Mouse (Mus musculus) heart, embryonic 15.5 days (tissue): Measurements from ENCODE around the gene Smg1. TPM values are rescaled to one million over a fixed set of nuclear protein-coding genes. Genes with fewer than 3 reads are reported as not detected.
A peak's percentile ranks its signal among the peaks of the same experiment; 100 is the strongest.

Source experiments
- ATAC-seq: fragments of 200-750 bp; cut with Nextera tagmentation; replicated peaks from 2 replicates; pipeline ENCODE4 v1.8.0; 2017; ENCODE audit warnings: low read depth, moderate TSS enrichment; ENCODE audit not compliant: insufficient number of reproducible peaks, insufficient read depth, low FRiP score
- H3K27ac ChIP-seq: fragments of 300-500 bp; sonication (generic); 2 replicates; pipeline ENCODE4 v1.5.1; 2015; ENCODE audit warnings: mild to moderate bottlenecking, inconsistent platforms
- H3K27me3 ChIP-seq: fragments of 300-500 bp; sonication (generic); 2 replicates; pipeline ENCODE4 v1.6.1; 2015; ENCODE audit warnings: inconsistent platforms
- H3K36me3 ChIP-seq: fragments of 300-500 bp; sonication (generic); 2 replicates; pipeline ENCODE4 v1.6.1; 2015; ENCODE audit warnings: mild to moderate bottlenecking, inconsistent platforms
- H3K4me1 ChIP-seq: fragments of 300-500 bp; sonication (generic); replicated peaks from 2 replicates; pipeline ENCODE4 v1.6.1; 2015; ENCODE audit warnings: inconsistent platforms
- H3K4me2 ChIP-seq: fragments of 300-500 bp; sonication (generic); 2 replicates; pipeline ENCODE4 v1.6.1; 2015; ENCODE audit warnings: inconsistent platforms, mild to moderate bottlenecking, moderate library complexity
- H3K4me3 ChIP-seq: fragments of 300-500 bp; sonication (generic); 2 replicates; pipeline ENCODE4 v1.5.1; 2015; ENCODE audit warnings: mild to moderate bottlenecking, inconsistent platforms
- H3K9ac ChIP-seq: fragments of 300-500 bp; sonication (generic); 2 replicates; pipeline ENCODE4 v1.6.1; 2015; ENCODE audit warnings: mild to moderate bottlenecking, inconsistent platforms
- H3K9me3 ChIP-seq: fragments of 300-500 bp; sonication (generic); replicated peaks from 2 replicates; pipeline ENCODE4 v1.6.1; 2016; ENCODE audit warnings: inconsistent platforms
- WGBS: fragments of 180-500 bp; shearing (Covaris S2); methylation state at CpG from one replicate; pipeline ENCODE4 v1.1.7; 2015; ENCODE audit warnings: mixed read lengths; 5-methylcytosine and 5-hydroxymethylcytosine counted together
- polyA plus RNA-seq: library from polyadenylated mRNA; unstranded; fragments of >200 nt; fragmentation: Nextera tagmentation; extraction: Ambion mirVana; gene quantifications from 2 replicates; pipeline ENCODE4 v1.2.1, GENCODE M21; 2015

Smg1 gene
- polyA plus RNA-seq, 1 experiment from 2014 or later, result 13.1 TPM

GRCm38 (mm10) chr7:118118426-118118825, 125.0 kb downstream of the Smg1 start:
- no peak for ATAC-seq
- peaks cover 55% of the 10 kb centered on the region for H3K36me3 ChIP-seq
- H3K4me3 ChIP-seq, result no peak overlapping the region
- peaks cover 20% of the 10 kb centered on the region for H3K4me1 ChIP-seq
- no peak overlapping the region for H3K4me2 ChIP-seq
- H3K27me3 ChIP-seq, result no peaks in the 10 kb centered on the region
- H3K9me3 ChIP-seq, result no peaks in the 10 kb centered on the region
- H3K9ac ChIP-seq, result no peak overlapping the region
- 78% methylated on average over 3 of the region's 3 CpGs for WGBS
- no peak overlapping the region for H3K27ac ChIP-seq

- Histone ChIP-seq H3K36me3 (peaks cover 58% of the 10 kb centered on the region), H3K27me3 (no peaks in the 10 kb centered on the region), H3K4me3 (no peak overlapping the region), H3K9ac (no peak overlapping the region), H3K4me1 (peaks cover 27% of the 10 kb centered on the region), H3K4me2 (no peak overlapping the region), H3K9me3 (no peaks in the 10 kb centered on the region), H3K27ac (0 out of 2 replicates have a peak overlapping the region, but pooled peaks have one; percentile 26)
- WGBS, result 60% methylated on average over 4 of the region's 4 CpGs
- no peak for ATAC-seq
Measured at GRCm38 (mm10) chr7:118117539-118118210, 125.8 kb downstream of the Smg1 start.

- Histone ChIP-seq H3K9me3 (no peaks in the 10 kb centered on the region), H3K9ac (peak overlapping the region; percentile 69), H3K4me3 (peak overlapping the region; percentile 68), H3K4me2 (peak overlapping the region; percentile 83), H3K36me3 (peaks cover 60% of the 10 kb centered on the region), H3K4me1 (peaks cover 34% of the 10 kb centered on the region), H3K27me3 (no peaks in the 10 kb centered on the region), H3K27ac (0 out of 2 replicates have a peak overlapping the region, but pooled peaks have one; percentile 26)
- no peak for ATAC-seq
- 21% methylated on average over 8 of the region's 8 CpGs for WGBS
Measured at GRCm38 (mm10) chr7:118116787-118117538, 126.5 kb downstream of the Smg1 start.

GRCm38 (mm10) chr7:118115877-118116568, 127.4 kb downstream of the Smg1 start, which contains the start of gene Rps15a:
Gene Rps15a, minus strand, starts transcription at chr7:118116188.
- peaks cover 63% of the 10 kb centered on the region for H3K36me3 ChIP-seq
- peak within 1 kb of the TSS; percentile 86 for H3K4me2 ChIP-seq
- no peaks in the 10 kb centered on the region for H3K9me3 ChIP-seq
- no peaks in the 10 kb centered on the region for H3K27me3 ChIP-seq
- peak within 1 kb of the TSS; percentile 91 for H3K9ac ChIP-seq
- peaks cover 43% of the 10 kb centered on the region for H3K4me1 ChIP-seq
- ATAC-seq, result peak; percentile 78
- peak within 1 kb of the TSS; percentile 68 for H3K4me3 ChIP-seq
- peak within 1 kb of the TSS; percentile 88 for H3K27ac ChIP-seq
- under 1% methylated on average over 40 of the region's 40 CpGs for WGBS

GRCm38 (mm10) chr7:118115533-118115876, 128.0 kb downstream of the Smg1 start:
- peak overlapping the region; percentile 68 for H3K4me3 ChIP-seq
- H3K9ac ChIP-seq, result peak overlapping the region; percentile 91
- peaks cover 63% of the 10 kb centered on the region for H3K36me3 ChIP-seq
- H3K27me3 ChIP-seq, result no peaks in the 10 kb centered on the region
- WGBS, result 0% methylated on average over 20 of the region's 20 CpGs
- ATAC-seq, result peak; percentile 40
- peak overlapping the region; percentile 88 for H3K27ac ChIP-seq
- H3K4me2 ChIP-seq, result peak overlapping the region; percentile 86
- peaks cover 43% of the 10 kb centered on the region for H3K4me1 ChIP-seq
- no peaks in the 10 kb centered on the region for H3K9me3 ChIP-seq

- H3K27ac ChIP-seq, result no peak overlapping the region
Measured at GRCm38 (mm10) chr7:118113541-118114297, 129.8 kb downstream of the Smg1 start.

GRCm38 (mm10) chr7:118111128-118111527, 132.3 kb downstream of the Smg1 start:
- no peak for ATAC-seq
- H3K4me3 ChIP-seq, result no peak overlapping the region
- H3K9ac ChIP-seq, result no peak overlapping the region

More at GRCm38 (mm10) chr7:118113541-118114297, 129.8 kb downstream of the Smg1 start:
- ATAC-seq, result no peak
- peaks cover 43% of the 10 kb centered on the region for H3K4me1 ChIP-seq
- H3K4me2 ChIP-seq, result peak overlapping the region; percentile 86
- 58% methylated on average over 5 of the region's 5 CpGs for WGBS
- peaks cover 63% of the 10 kb centered on the region for H3K36me3 ChIP-seq
- no peaks in the 10 kb centered on the region for H3K9me3 ChIP-seq
- peak overlapping the region; percentile 91; the same call in 1 of the 2 replicates for H3K9ac ChIP-seq
- H3K4me3 ChIP-seq, result peak overlapping the region; percentile 68
- H3K27me3 ChIP-seq, result no peaks in the 10 kb centered on the region

GRCm38 (mm10) chr7:118107671-118108070, 135.8 kb downstream of the Smg1 start:
- 69% methylated on average over 1 of the region's 1 CpGs for WGBS
- H3K36me3 ChIP-seq, result peaks cover 79% of the 10 kb centered on the region
- H3K4me1 ChIP-seq, result peaks cover 16% of the 10 kb centered on the region
- no peak for ATAC-seq
- no peaks in the 10 kb centered on the region for H3K27me3 ChIP-seq
- no peak overlapping the region for H3K4me2 ChIP-seq
- no peak overlapping the region for H3K27ac ChIP-seq
- H3K4me3 ChIP-seq, result no peak overlapping the region
- H3K9me3 ChIP-seq, result no peaks in the 10 kb centered on the region
- H3K9ac ChIP-seq, result no peak overlapping the region

More at GRCm38 (mm10) chr7:118111128-118111527, 132.3 kb downstream of the Smg1 start:
- H3K27me3 ChIP-seq, result no peaks in the 10 kb centered on the region
- 0 out of 2 replicates have a peak overlapping the region, but pooled peaks have one; percentile 3 for H3K4me2 ChIP-seq
- no peaks in the 10 kb centered on the region for H3K9me3 ChIP-seq
- peaks cover 82% of the 10 kb centered on the region for H3K36me3 ChIP-seq
- WGBS, result 72% methylated on average over 3 of the region's 3 CpGs
- peaks cover 41% of the 10 kb centered on the region for H3K4me1 ChIP-seq
- H3K27ac ChIP-seq, result no peak overlapping the region

GRCm38 (mm10) chr7:118104458-118105052, 138.9 kb downstream of the Smg1 start:
- no peak for ATAC-seq
- no peak overlapping the region for H3K9ac ChIP-seq
- no peak overlapping the region for H3K4me3 ChIP-seq
- peaks cover 49% of the 10 kb centered on the region for H3K36me3 ChIP-seq
- no peaks in the 10 kb centered on the region for H3K27me3 ChIP-seq
- no peak overlapping the region for H3K4me2 ChIP-seq
- 70% methylated on average over 5 of the region's 5 CpGs for WGBS
- no peaks in the 10 kb centered on the region; the same call in 1 of the 2 replicates for H3K4me1 ChIP-seq
- no peaks in the 10 kb centered on the region for H3K9me3 ChIP-seq
- H3K27ac ChIP-seq, result no peak overlapping the region
